Mouse (Mus musculus): ENCODE results near the gene Me3. TPM values are rescaled to one million over a fixed set of nuclear protein-coding genes. Genes with fewer than 3 reads are reported as not detected.

The Me3 gene
- total RNA-seq, 2 experiments from 2014 or later, result 106 TPM

GRCm38 (mm10) chr7:89903442-89904343 is 271.5 kb downstream of the Me3 start, which contains the start of gene Ccdc81:
Gene Ccdc81, minus strand, starts transcription at chr7:89903629.
- DNase-seq, result no peak

Other genes with a start within 250 kb of the Me3 start
- gene Tmem135, start 228.2 kb upstream of the Me3 start, total RNA-seq (2021), result 10 to 100 TPM; 13.1 to 21.6 TPM
- 10 to 100 TPM; 22.0 to 39.9 TPM for gene Fzd4, start 228.0 kb upstream of the Me3 start, total RNA-seq (2021)
- gene Prss23, start 105.2 kb upstream of the Me3 start, total RNA-seq (2021), result 10 to 100 TPM; 43.0 to 50.5 TPM

Data from gastrocnemius, postnatal 25 days (tissue).